Mouse (Mus musculus) embryonic fibroblast, embryonic 13.5 days (primary cell): Measurements from ENCODE around the gene Tmem121b.

Experiments
- CTCF ChIP-seq: IDR thresholded peaks from 2 replicates; pipeline ENCODE4 v1.5.1; 2011; ENCODE audit warnings: mild to moderate bottlenecking, control low read depth, low read length, moderate library complexity, borderline replicate concordance; ENCODE audit not compliant: insufficient read depth
- POLR2A ChIP-seq: IDR thresholded peaks from 2 replicates; pipeline ENCODE4 v1.6.1; 2011; ENCODE audit warnings: low read depth, mild to moderate bottlenecking, control low read depth, low read length, moderate library complexity

GRCm38 (mm10) chr6:120470666-120471065 lies 22.9 kb downstream of the Tmem121b start:
- no peak for TF ChIP-seq POLR2A
- no peak for TF ChIP-seq CTCF
